Mouse (Mus musculus) myocyte (in vitro differentiated cells): ENCODE data around the gene Tpcn1. TPM values are rescaled to one million over a fixed set of nuclear protein-coding genes. Genes with fewer than 3 reads are reported as not detected.

Source experiments
- H3K27me3 ChIP-seq: one replicate; pipeline ENCODE4 v1.6.1; 2011; ENCODE audit not compliant: control insufficient read depth, insufficient read depth, insufficient read length
- H3K36me3 ChIP-seq: one replicate; pipeline ENCODE4 v1.6.1; 2011; ENCODE audit not compliant: control insufficient read depth, insufficient read depth
- H3K4me2 ChIP-seq: one replicate; pipeline ENCODE4 v1.6.1; 2011; ENCODE audit warnings: low read depth, control low read depth
- H3K4me3 ChIP-seq: one replicate; pipeline ENCODE4 v1.5.1; 2011; ENCODE audit warnings: mild to moderate bottlenecking, control low read depth, moderate library complexity
- H3K79me2 ChIP-seq: one replicate; pipeline ENCODE4 v1.6.1; 2011; ENCODE audit not compliant: control insufficient read depth, insufficient read depth
- H3ac ChIP-seq: one replicate; pipeline ENCODE4 v1.6.1; 2011; ENCODE audit not compliant: control insufficient read depth, insufficient read length
- CEBPB ChIP-seq: IDR thresholded peaks from 2 replicates; pipeline ENCODE4 v1.6.1; 2011; ENCODE audit warnings: mild to moderate bottlenecking, moderate library complexity; ENCODE audit not compliant: poor library complexity, insufficient read depth, severe bottlenecking
- E2F4 ChIP-seq: IDR thresholded peaks from one replicate; pipeline ENCODE4 v1.6.1; 2011; ENCODE audit warnings: mild to moderate bottlenecking, control low read depth, moderate library complexity; ENCODE audit not compliant: insufficient read depth
- MAX ChIP-seq: IDR thresholded peaks from one replicate; pipeline ENCODE4 v1.6.1; 2011; ENCODE audit warnings: low read depth, mild to moderate bottlenecking, control low read depth
- MYOD1 ChIP-seq, 3 experiments: IDR thresholded peaks; one replicate each; pipeline ENCODE4 v1.6.1; 2011; ENCODE audit warnings: control low read depth in 2 of 3, low read depth in 2 of 3, mild to moderate bottlenecking in 2 of 3, moderate library complexity in 1 of 3; ENCODE audit not compliant: insufficient read length in 2 of 3, control insufficient read depth in 1 of 3
- MYOG ChIP-seq, 3 experiments: IDR thresholded peaks; one replicate each; pipeline ENCODE4 v1.6.1; 2011; ENCODE audit warnings: control low read depth in 2 of 3, low read depth in 2 of 3, mild to moderate bottlenecking in 2 of 3; ENCODE audit not compliant: insufficient read length in 2 of 3, control insufficient read depth in 1 of 3, insufficient read depth in 1 of 3
- POLR2A ChIP-seq: IDR thresholded peaks from one replicate; pipeline ENCODE4 v1.6.1; 2011; ENCODE audit warnings: low read depth, mild to moderate bottlenecking, control low read depth, moderate library complexity; ENCODE audit not compliant: insufficient read length
- POLR2AphosphoS2 ChIP-seq: IDR thresholded peaks from one replicate; pipeline ENCODE4 v1.6.1; 2011; ENCODE audit warnings: low read depth, control low read depth; ENCODE audit not compliant: insufficient read length
- REST ChIP-seq: IDR thresholded peaks from one replicate; pipeline ENCODE4 v1.6.1; 2011; ENCODE audit warnings: mild to moderate bottlenecking, control low read depth, moderate library complexity; ENCODE audit not compliant: insufficient read depth, insufficient read length
- SRF ChIP-seq: IDR thresholded peaks from one replicate; pipeline ENCODE4 v1.6.1; 2011; ENCODE audit warnings: low read depth; ENCODE audit not compliant: control insufficient read depth, insufficient read length
- TCF12 ChIP-seq: IDR thresholded peaks from one replicate; pipeline ENCODE4 v1.6.1; 2011; ENCODE audit warnings: mild to moderate bottlenecking, control low read depth; ENCODE audit not compliant: poor library complexity, insufficient read depth, severe bottlenecking
- TCF3 ChIP-seq: IDR thresholded peaks from one replicate; pipeline ENCODE4 v1.6.1; 2011; ENCODE audit warnings: low read depth, control low read depth; ENCODE audit not compliant: insufficient read length
- USF1 ChIP-seq: IDR thresholded peaks from one replicate; pipeline ENCODE4 v1.6.1; 2011; ENCODE audit warnings: low read depth, mild to moderate bottlenecking, control low read depth, moderate library complexity
- polyA plus RNA-seq: library from polyadenylated mRNA; unstranded; fragments of >200 nt; fragmentation: generic; extraction: Trizol; gene quantifications from one replicate; pipeline ENCODE4 v1.2.1, GENCODE M21; 2012; ENCODE audit warnings: missing spikeins

Tpcn1 gene
- polyA plus RNA-seq, 1 experiment: 88.7 TPM

- Histone ChIP-seq H3K36me3 (peaks cover 5% of the 10 kb centered on the region), H3K79me2 (peaks cover 39% of the 10 kb centered on the region), H3K4me2 (peak overlapping the region; percentile 90), H3K4me3 (peak overlapping the region; percentile 49), H3K27me3 (no peaks in the 10 kb centered on the region), H3ac (no peak overlapping the region)
- no peak for TF ChIP-seq CEBPB
- no peak for TF ChIP-seq SRF
- no peak for TF ChIP-seq POLR2A
- no peak for TF ChIP-seq TCF3
- no peak for TF ChIP-seq USF1
- no peak for TF ChIP-seq MYOG (IDR thresholded peaks at IDR 0.05; ENCODE audit: control insufficient read depth in 1 of 3, insufficient read depth in 1 of 3, insufficient read length in 2 of 3, low read depth in 2 of 3)
- no peak for TF ChIP-seq TCF12
- TF ChIP-seq REST: no peak
- TF ChIP-seq MYOD1 (IDR thresholded peaks at IDR 0.05; ENCODE audit: control insufficient read depth in 1 of 3, insufficient read length in 2 of 3, low read depth in 2 of 3): no peak
- TF ChIP-seq E2F4: no peak
- TF ChIP-seq POLR2AphosphoS2: no peak
- TF ChIP-seq MAX: no peak
Measured at GRCm38 (mm10) chr5:120611416-120611815, 22.9 kb upstream of the Tpcn1 start.

GRCm38 (mm10) chr5:120610906-120611305, 22.4 kb upstream of the Tpcn1 start:
- Histone ChIP-seq H3K4me3 (no peak overlapping the region), H3K79me2 (peaks cover 34% of the 10 kb centered on the region), H3K27me3 (no peaks in the 10 kb centered on the region), H3K36me3 (peaks cover under 1% of the 10 kb centered on the region), H3K4me2 (no peak overlapping the region), H3ac (no peak overlapping the region)
- TF ChIP-seq TCF12: no peak
- no peak for TF ChIP-seq REST
- no peak for TF ChIP-seq MAX
- TF ChIP-seq MYOD1 (IDR thresholded peaks at IDR 0.05; ENCODE audit: control insufficient read depth in 1 of 3, insufficient read length in 2 of 3, low read depth in 2 of 3): no peak
- no peak for TF ChIP-seq E2F4
- TF ChIP-seq SRF: no peak
- no peak for TF ChIP-seq CEBPB
- TF ChIP-seq POLR2AphosphoS2: no peak

DNA sequence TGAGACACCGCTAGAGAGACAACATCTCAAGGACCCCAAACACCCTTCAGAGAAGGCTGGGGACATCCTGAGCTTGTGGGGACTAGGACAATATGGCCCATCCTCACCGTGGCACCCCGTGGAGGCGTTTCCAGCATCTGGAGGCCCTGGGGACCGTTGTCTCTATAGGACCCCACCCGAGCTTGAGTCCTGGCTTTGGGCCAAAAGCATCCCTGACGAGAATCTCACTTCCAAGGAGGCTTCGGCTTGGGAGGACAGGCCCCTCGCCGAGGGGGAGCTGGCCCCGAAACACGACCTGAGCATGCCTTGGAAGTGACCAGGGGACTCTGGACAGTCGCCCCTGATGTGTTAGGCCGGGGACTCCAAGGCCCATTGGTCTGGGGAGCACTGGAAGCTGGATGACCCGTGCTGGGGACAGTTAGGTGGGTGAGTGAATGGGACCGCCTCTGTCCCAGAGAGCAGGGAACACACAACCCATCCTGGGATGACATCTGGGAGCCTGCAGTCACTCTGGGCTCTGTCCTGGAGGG, 20.8 kb upstream of the Tpcn1 start:
- H3K36me3 ChIP-seq: no peaks in the 10 kb centered on the region
- H3K4me2 ChIP-seq: no peak overlapping the region
- H3K79me2 ChIP-seq: peaks cover 19% of the 10 kb centered on the region
- no peak overlapping the region for H3K4me3 ChIP-seq
- no peak for TF ChIP-seq E2F4
- TF ChIP-seq USF1: no peak
- no peak for TF ChIP-seq TCF3
- no peak for TF ChIP-seq MYOD1 (IDR thresholded peaks at IDR 0.05; ENCODE audit: control insufficient read depth in 1 of 3, insufficient read length in 2 of 3, low read depth in 2 of 3)
- TF ChIP-seq REST: no peak
- TF ChIP-seq MAX: no peak
- TF ChIP-seq SRF: no peak
- TF ChIP-seq POLR2A: no peak
- no peak for TF ChIP-seq TCF12
- H3K27me3 ChIP-seq: no peaks in the 10 kb centered on the region
- no peak overlapping the region for H3ac ChIP-seq

GRCm38 (mm10) chr5:120607335-120607734, 18.9 kb upstream of the Tpcn1 start:
- Histone ChIP-seq H3K4me2 (no peak overlapping the region), H3K36me3 (no peaks in the 10 kb centered on the region), H3ac (no peak overlapping the region), H3K4me3 (no peak overlapping the region), H3K27me3 (no peaks in the 10 kb centered on the region), H3K79me2 (peaks cover 9% of the 10 kb centered on the region)
- TF ChIP-seq MAX: no peak
- no peak for TF ChIP-seq TCF3
- no peak for TF ChIP-seq TCF12
- no peak for TF ChIP-seq SRF
- TF ChIP-seq POLR2AphosphoS2: no peak
- no peak for TF ChIP-seq E2F4
- TF ChIP-seq CEBPB: no peak
- no peak for TF ChIP-seq REST
- no peak for TF ChIP-seq MYOD1 (IDR thresholded peaks at IDR 0.05; ENCODE audit: control insufficient read depth in 1 of 3, insufficient read length in 2 of 3, low read depth in 2 of 3)
- no peak for TF ChIP-seq MYOG (IDR thresholded peaks at IDR 0.05; ENCODE audit: control insufficient read depth in 1 of 3, insufficient read depth in 1 of 3, insufficient read length in 2 of 3, low read depth in 2 of 3)
- no peak for TF ChIP-seq USF1
- no peak for TF ChIP-seq POLR2A

GRCm38 (mm10) chr5:120606590-120607200, 18.2 kb upstream of the Tpcn1 start:
- H3ac ChIP-seq: no peak overlapping the region
- TF ChIP-seq MYOG (IDR thresholded peaks at IDR 0.05; ENCODE audit: control insufficient read depth in 1 of 3, insufficient read depth in 1 of 3, insufficient read length in 2 of 3, low read depth in 2 of 3): no peak
- TF ChIP-seq TCF12: no peak
- no peak for TF ChIP-seq SRF
- TF ChIP-seq E2F4: no peak
- TF ChIP-seq MAX: no peak
- TF ChIP-seq POLR2A: no peak
- TF ChIP-seq USF1: no peak
- no peaks in the 10 kb centered on the region for H3K27me3 ChIP-seq
- H3K79me2 ChIP-seq: peaks cover 5% of the 10 kb centered on the region
- H3K4me2 ChIP-seq: no peak overlapping the region
- H3K36me3 ChIP-seq: no peaks in the 10 kb centered on the region
- H3K4me3 ChIP-seq: no peak overlapping the region
